Mouse (Mus musculus): ENCODE measurements around the gene Stag3.

The Stag3 gene

GRCm38 (mm10) chr5:138268980-138269379 is 11.1 kb upstream of the Stag3 start:
- DNase-seq (ENCODE audit: low read depth) = no peak

- DNase-seq (ENCODE audit: low read depth) = no peak
These were observed 8.8 kb upstream of the Stag3 start for GRCm38 (mm10) chr5:138271232-138271631.

DNA sequence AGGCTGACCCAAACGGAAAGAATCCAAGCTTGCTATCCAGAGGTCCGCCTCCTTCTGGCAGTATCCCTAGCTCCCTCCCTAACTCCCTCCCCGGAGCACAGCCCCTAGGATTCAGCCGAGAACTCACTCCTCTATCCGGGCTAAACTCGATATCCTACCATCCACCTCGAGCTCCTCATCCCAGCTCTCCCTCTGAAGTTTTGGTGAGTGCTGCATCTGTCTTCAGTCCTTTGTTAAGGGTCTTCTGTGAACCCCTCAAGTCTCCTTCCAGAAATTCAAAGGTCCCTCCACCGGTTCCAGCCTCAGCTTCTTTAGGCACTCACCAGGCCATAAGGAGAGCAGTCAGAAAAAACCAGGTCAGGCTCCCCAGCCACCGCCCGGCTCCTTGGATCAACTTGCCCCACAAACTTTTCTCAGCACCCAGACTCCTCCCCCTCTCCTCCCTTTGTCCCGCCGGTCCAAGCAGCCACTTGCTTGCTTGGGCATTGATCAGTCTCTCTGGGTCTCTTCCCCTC is 7.6 kb upstream of the Stag3 start, which contains the start of gene Gal3st4:
TSS of gene Gal3st4 (minus strand) at position 432 of the 515 bp plus-strand sequence.
- DNase-seq (ENCODE audit: low read depth) = peak; percentile 45

DNA sequence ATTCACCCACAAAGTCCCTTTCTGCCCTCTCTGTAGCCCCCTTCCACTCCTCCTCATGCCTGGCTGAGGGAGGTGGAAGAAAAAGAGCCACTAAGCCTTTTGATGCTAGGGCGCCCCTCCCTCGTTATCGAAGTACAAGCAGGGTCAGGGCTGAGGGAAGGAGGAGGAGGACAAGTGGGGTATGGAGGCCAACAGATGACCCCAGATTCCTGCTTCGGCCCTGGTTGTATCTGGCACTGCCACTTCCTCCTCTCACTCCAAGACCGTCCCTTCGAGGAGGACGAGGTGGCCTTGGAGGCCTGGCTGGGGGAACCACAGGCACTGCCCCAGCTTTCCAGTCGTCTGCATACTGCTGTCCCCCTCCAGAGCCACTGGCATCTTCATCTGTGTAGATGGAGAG is 5.9 kb upstream of the Stag3 start:
- no peak for DNase-seq (ENCODE audit: low read depth)

DNA sequence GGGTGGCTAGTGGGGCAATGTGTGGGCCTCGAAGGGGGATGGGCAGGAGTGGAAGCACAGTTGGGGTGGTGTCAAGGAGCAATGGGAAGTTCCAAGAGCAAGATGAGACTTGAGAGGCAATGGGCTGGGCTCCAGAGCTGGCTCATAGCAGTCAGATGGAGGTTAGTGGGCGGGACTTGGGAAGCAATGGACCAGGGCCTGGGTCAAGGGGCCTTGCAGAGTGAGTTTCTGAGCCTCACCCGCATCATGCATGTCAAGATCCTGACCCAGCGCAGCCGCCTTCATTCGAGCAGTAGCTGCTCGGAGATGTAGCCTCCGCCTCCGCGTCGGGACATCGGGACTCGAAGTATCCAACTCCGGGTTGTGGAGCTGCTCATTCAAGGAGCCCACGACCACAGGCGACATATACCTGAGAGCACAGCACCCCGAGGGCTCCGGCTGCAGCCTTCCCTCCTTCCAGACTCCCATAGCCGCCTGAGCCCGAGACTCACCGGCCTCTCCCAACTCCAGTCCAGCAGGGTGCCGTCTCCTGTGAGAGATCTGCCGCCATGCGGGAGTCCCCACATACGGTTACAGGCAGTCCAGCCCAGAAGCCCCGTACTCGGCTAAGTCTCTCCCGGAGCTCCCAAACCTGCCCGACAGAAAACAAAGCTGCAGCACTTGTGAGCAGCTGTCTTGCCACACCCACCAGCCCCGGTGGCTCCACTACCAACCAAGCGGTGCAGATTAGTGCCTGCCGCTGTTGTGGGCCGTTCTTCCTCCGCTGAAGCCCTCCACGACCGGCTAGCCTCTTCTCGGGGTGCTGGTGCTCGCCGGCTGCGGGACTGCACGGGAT is 4.6 kb upstream of the Stag3 start:
- no peak for DNase-seq (ENCODE audit: low read depth)

DNA sequence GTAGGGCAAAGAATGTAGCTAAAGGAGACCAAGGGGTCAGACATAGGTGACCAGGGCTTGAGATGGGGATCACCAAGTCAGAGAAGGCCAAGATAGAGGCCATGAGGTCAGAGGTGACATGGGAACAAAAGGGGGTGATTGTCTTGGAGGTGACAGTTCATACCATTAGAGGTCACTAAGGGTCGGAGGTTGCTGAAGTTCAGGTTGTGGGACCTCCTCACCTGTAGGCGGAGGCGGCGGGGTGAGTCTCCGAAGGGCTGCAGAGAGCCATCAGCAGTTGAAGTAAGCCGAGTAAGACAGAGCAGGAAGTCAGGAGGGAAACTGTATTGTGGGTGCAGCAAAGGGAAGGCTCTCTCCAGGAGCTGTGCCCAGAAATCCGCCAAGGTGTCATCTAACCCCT is 2.0 kb upstream of the Stag3 start:
- no peak for DNase-seq (ENCODE audit: low read depth)

GRCm38 (mm10) chr5:138280425-138280768 is 357 bp downstream of the Stag3 start:
- no peak for DNase-seq (ENCODE audit: low read depth)

GRCm38 (mm10) chr5:138280829-138281228 is 789 bp downstream of the Stag3 start:
- DNase-seq (ENCODE audit: low read depth) = no peak

GRCm38 (mm10) chr5:138281798-138282197 is 1.8 kb downstream of the Stag3 start:
- DNase-seq (ENCODE audit: low read depth) = no peak

GRCm38 (mm10) chr5:138283540-138283939 is 3.5 kb downstream of the Stag3 start:
- DNase-seq (ENCODE audit: low read depth) = no peak

GRCm38 (mm10) chr5:138287861-138288260 is 7.8 kb downstream of the Stag3 start:
- DNase-seq (ENCODE audit: low read depth) = no peak

DNA sequence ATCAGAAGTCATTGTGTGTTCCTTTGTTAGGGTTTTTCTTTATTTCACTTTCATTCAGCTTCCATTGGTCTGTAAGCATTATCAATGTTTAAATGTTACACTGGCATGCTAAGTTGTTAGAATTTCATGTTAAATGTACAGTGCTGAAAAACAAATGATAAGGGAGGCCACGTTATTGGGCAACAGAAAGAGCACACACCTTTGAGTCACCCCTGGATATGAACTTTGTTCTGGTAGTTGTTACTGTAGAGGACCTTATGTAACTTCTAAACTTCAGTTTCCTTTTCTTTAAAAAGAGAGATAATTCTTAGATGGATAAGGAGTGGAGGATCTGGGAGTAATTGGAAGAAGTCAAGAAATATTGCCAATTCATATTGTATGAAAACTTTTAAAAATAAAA is 11.6 kb downstream of the Stag3 start:
- no peak for DNase-seq (ENCODE audit: low read depth)

GRCm38 (mm10) chr5:138294158-138294557 is 14.1 kb downstream of the Stag3 start:
- DNase-seq (ENCODE audit: low read depth) = no peak

GRCm38 (mm10) chr5:138299613-138300012 is 19.6 kb downstream of the Stag3 start:
- DNase-seq (ENCODE audit: low read depth) = no peak

GRCm38 (mm10) chr5:138312795-138313194 is 32.8 kb downstream of the Stag3 start:
- DNase-seq (ENCODE audit: low read depth) = no peak

GRCm38 (mm10) chr5:138341661-138342060 is 61.6 kb downstream of the Stag3 start, which contains the start of gene Pvrig:
Gene Pvrig, plus strand, starts transcription at chr5:138341961.
- no peak for DNase-seq (ENCODE audit: low read depth)

DNA sequence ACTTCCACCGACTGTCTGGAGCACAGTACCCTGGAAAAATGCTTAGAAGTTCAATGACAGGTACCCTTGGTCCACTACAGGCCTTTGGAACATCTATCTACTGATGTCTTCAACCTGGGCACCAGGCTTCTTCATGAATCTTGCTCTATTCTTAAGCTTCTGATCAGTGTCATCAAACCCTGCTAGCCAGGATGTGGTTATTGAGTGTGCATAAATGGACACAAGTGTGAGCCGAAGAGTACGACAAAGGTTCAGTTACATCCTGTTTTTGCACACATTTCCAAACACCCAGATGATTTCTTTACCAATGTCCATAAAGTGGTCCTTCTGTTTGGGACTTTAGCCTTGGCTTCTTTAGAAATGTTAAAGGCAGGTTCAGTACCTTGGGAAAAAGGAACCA is 63.2 kb downstream of the Stag3 start:
- no peak for DNase-seq (ENCODE audit: low read depth)
